Comparison of ENCODE assay signal across 12 mouse cellular contexts in genomic region chr1:161621291-161621690, GRCm38 (mm10).
DNase-seq lines count a peak whose midpoint lies in the region.
"Had no signal": no experiment of that assay in that cellular context is flagged by ENCODE, and none has a peak within 500 bp of the region (broad histone marks: within the 10 kb centered on the region; RNA-seq: fewer than 3 reads in every experiment).

No protein-coding gene starts in this region.

- 66% methylated on average over 6 of the region's 6 CpGs for WGBS in heart, embryonic 10.5 days

- H3K4me3 ChIP-seq in heart, embryonic 10.5 days: no peak overlapping the region

- H3K9me3 ChIP-seq in heart, embryonic 10.5 days: no peaks in the 10 kb centered on the region

- no peaks in the 10 kb centered on the region for H3K36me3 ChIP-seq in heart, embryonic 10.5 days

- DNase-seq in cerebellum, adult 11-12 months: peak; percentile 15
- DNase-seq in cerebellum, adult 11 months: no peak
- peak; percentile 76 for DNase-seq in 3134 (ENCODE audit: extremely low read depth, insufficient read length, low spot score)
- peak; percentile 23 for DNase-seq in adrenal gland, postnatal 14 days
- peak; percentile 30 for DNase-seq in fibroblast of lung, adult 2 months (ENCODE audit: low read depth)
- no peak for DNase-seq in thymus, postnatal 0 days (ENCODE audit: low spot score)
- no peak for DNase-seq in heart, embryonic 10.5 days (ENCODE audit: low spot score)
- DNase-seq in spleen, adult 18-20 months: no peak
- DNase-seq: kidney, adult 9 months; liver; lung, postnatal 14 days; thymus, adult 2 months had no signal

- no peaks in the 10 kb centered on the region for H3K27me3 ChIP-seq in heart, embryonic 10.5 days (ENCODE audit: insufficient read depth, poor library complexity, severe bottlenecking)

- no peak overlapping the region for H3K27ac ChIP-seq in heart, embryonic 10.5 days

- H3K4me1 ChIP-seq in heart, embryonic 10.5 days: no peaks in the 10 kb centered on the region

Comparison
In these comparisons a context has a peak if more than half of its experiments do, and no peak if none do; other contexts are left out.
1. DNase-seq: peak in cerebellum, adult 11-12 months (single experiment), 3134 (single experiment), adrenal gland, postnatal 14 days (single experiment) and fibroblast of lung, adult 2 months (single experiment); none in cerebellum, adult 11 months (single experiment), thymus, postnatal 0 days (single experiment), heart, embryonic 10.5 days (single experiment) and spleen, adult 18-20 months (0 of 2).